Mouse (Mus musculus): Measurements from ENCODE around the gene Tmem40. TPM values are rescaled to one million over a fixed set of nuclear protein-coding genes. Genes with fewer than 3 reads are reported as not detected.

The Tmem40 gene
- total and polyA plus RNA-seq, 3 experiments = not detected

- Histone ChIP-seq H3K27me3 (replicated peaks) (no peaks in the 10 kb centered on the region), H3K4me3 (replicated peaks in 1 of 3; ENCODE audit: low read depth in 2 of 3, low read length in 2 of 3, poor library complexity in 1 of 3) (peak within 1 kb of the TSS; percentile 90 to 100 (median 93)), H3K9me3 (replicated peaks; ENCODE audit: low read length) (no peaks in the 10 kb centered on the region), H3K79me2 (replicated peaks; ENCODE audit: control insufficient read depth, extremely low read depth, insufficient read depth, poor library complexity, severe bottlenecking) (peaks cover 40% of the 10 kb centered on the region), H3K9ac (ENCODE audit: insufficient read depth, low read depth) (peak within 1 kb of the TSS; percentile 100), H3K4me2 (ENCODE audit: insufficient read depth, low read depth, poor library complexity, severe bottlenecking) (peak within 1 kb of the TSS; percentile 71; the same call in 1 of the 2 replicates), H3K27ac (ENCODE audit: insufficient read depth, low read depth) (peak within 1 kb of the TSS; percentile 73), H3K36me3 (replicated peaks in 1 of 2; ENCODE audit: control insufficient read depth in 1 of 2, insufficient read depth in 1 of 2, low read length in 1 of 2) (peaks cover 37 to 69% of the 10 kb centered on the region in 2 experiments), H3K4me1 (ENCODE audit: control insufficient read depth in 1 of 2, insufficient read depth in 2 of 2) (peaks cover 2 to 28% of the 10 kb centered on the region in 2 experiments)
- in situ Hi-C loops (cut with MboI; ENCODE audit: low pct_ligation_motif_present, low pct_unique_long_range_greater_than_20kb, low sequenced_read_pairs) (no loop called here), dilution Hi-C loops (cut with MboI; ENCODE audit: extremely low pct_ligation_motif_present, extremely low pct_unique_long_range_greater_than_20kb, low sequenced_read_pairs) (no loop called here)
- DNase-seq (ENCODE audit: extremely low read depth) = peak; percentile 91
- TF ChIP-seq UBTF (IDR thresholded peaks at IDR 0.05; ENCODE audit: low read depth, low read length) = no peak
- TF ChIP-seq TCF12 (IDR thresholded peaks at IDR 0.05; ENCODE audit: low read depth, low read length) = peak; percentile 85
- TF ChIP-seq BHLHE40 (IDR thresholded peaks at IDR 0.05; ENCODE audit: low read depth, low read length) = no peak; the same call in 1 of the 2 replicates
- TF ChIP-seq NRF1 (IDR thresholded peaks at IDR 0.05; ENCODE audit: low read depth, low read length) = peak; percentile 30; the same call in 1 of the 2 replicates
- TF ChIP-seq POLR2A (IDR thresholded peaks at IDR 0.05; ENCODE audit: low read depth, low read length) = peak; percentile 94
- TF ChIP-seq MAZ (IDR thresholded peaks at IDR 0.05; ENCODE audit: low read depth, low read length) = no peak
- 0 out of 2 replicates have a peak, but pooled peaks have one; percentile 8 for TF ChIP-seq ETS1 (conservative IDR thresholded peaks at IDR 0.05; ENCODE audit: low read depth, low read length)
- 0 out of 2 replicates have a peak, but pooled peaks have one; percentile 10 for TF ChIP-seq JUND (conservative IDR thresholded peaks at IDR 0.05; ENCODE audit: low read depth, low read length)
- TF ChIP-seq KAT2A (IDR thresholded peaks at IDR 0.05; ENCODE audit: insufficient replicate concordance, low read length) = peak; percentile 92; the same call in 1 of the 2 replicates
- TF ChIP-seq CHD1 (IDR thresholded peaks at IDR 0.05; ENCODE audit: low read depth, low read length) = no peak
- TF ChIP-seq MAFK (IDR thresholded peaks at IDR 0.05; ENCODE audit: insufficient replicate concordance, low read length) = no peak; the same call in 1 of the 2 replicates
- TF ChIP-seq MEF2A (IDR thresholded peaks at IDR 0.05; ENCODE audit: borderline replicate concordance, low read depth, low read length) = no peak; the same call in 1 of the 2 replicates
- peak; percentile 97 for TF ChIP-seq SIN3A (IDR thresholded peaks at IDR 0.05; ENCODE audit: low read length)
- TF ChIP-seq ZNF384 (IDR thresholded peaks at IDR 0.05; ENCODE audit: low read depth, low read length) = peak; percentile 44
- TF ChIP-seq SMC3 (IDR thresholded peaks at IDR 0.05; ENCODE audit: low read depth, low read length) = no peak
- TF ChIP-seq ZC3H11A (IDR thresholded peaks at IDR 0.05; ENCODE audit: low read depth, low read length) = no peak
- peak; percentile 84 for TF ChIP-seq MAX (IDR thresholded peaks at IDR 0.05; ENCODE audit: low read length)
- TF ChIP-seq GABPA (IDR thresholded peaks at IDR 0.05; ENCODE audit: insufficient replicate concordance, low read depth, low read length) = peak; percentile 71
- 0 out of 2 replicates have a peak, but pooled peaks have one; percentile 32 for TF ChIP-seq E2F4 (IDR thresholded peaks at IDR 0.05; ENCODE audit: insufficient replicate concordance, low read depth, low read length)
- no peak for TF ChIP-seq PAX5 (IDR thresholded peaks at IDR 0.05; ENCODE audit: low read length)
- TF ChIP-seq ELF1 (IDR thresholded peaks at IDR 0.05; ENCODE audit: low read depth, low read length) = peak; percentile 98
- peak; percentile 96 for TF ChIP-seq TBP (conservative IDR thresholded peaks at IDR 0.05; ENCODE audit: low read depth, low read length)
- TF ChIP-seq NELFE (IDR thresholded peaks at IDR 0.05; ENCODE audit: low read depth, low read length) = peak; percentile 97
- TF ChIP-seq POLR2AphosphoS2 (IDR thresholded peaks at IDR 0.05; ENCODE audit: low read depth, low read length) = no peak; the same call in 1 of the 2 replicates
- peak; percentile 8 to 75; a peak in 2 of 4 replicates for TF ChIP-seq CTCF (conservative IDR thresholded peaks at IDR 0.05 in 1 of 2, IDR thresholded peaks at IDR 0.05 in 1 of 2; ENCODE audit: low read depth in 2 of 2, low read length in 2 of 2)
- peak; percentile 94 for TF ChIP-seq MYC (IDR thresholded peaks at IDR 0.05; ENCODE audit: low read depth, low read length)
- TF ChIP-seq USF2 (conservative IDR thresholded peaks at IDR 0.05; ENCODE audit: low read depth, low read length) = no peak
- no peak for TF ChIP-seq EP300 (IDR thresholded peaks at IDR 0.05; ENCODE audit: low read length)
- peak; percentile 85 for TF ChIP-seq ZMIZ1 (IDR thresholded peaks at IDR 0.05; ENCODE audit: low read depth, low read length)
- TF ChIP-seq RCOR1 (conservative IDR thresholded peaks at IDR 0.05; ENCODE audit: low read depth, low read length) = no peak
- TF ChIP-seq USF1 (IDR thresholded peaks at IDR 0.05; ENCODE audit: low read depth, low read length) = no peak
- no peak for TF ChIP-seq JUN (IDR thresholded peaks at IDR 0.05; ENCODE audit: insufficient read depth, low read depth, low read length)
- TF ChIP-seq ZKSCAN1 (IDR thresholded peaks at IDR 0.05; ENCODE audit: borderline replicate concordance, low read depth, low read length) = no peak
- peak; percentile 75 for TF ChIP-seq MXI1 (IDR thresholded peaks at IDR 0.05; ENCODE audit: low read depth, low read length)
- TF ChIP-seq HCFC1 (IDR thresholded peaks at IDR 0.05; ENCODE audit: low read depth, low read length) = peak; percentile 90
- no peak for TF ChIP-seq RAD21 (IDR thresholded peaks at IDR 0.05; ENCODE audit: low read depth, low read length)
- TF ChIP-seq IRF4 (IDR thresholded peaks at IDR 0.05; ENCODE audit: low read depth, low read length) = no peak
- no peak for TF ChIP-seq CHD2 (IDR thresholded peaks at IDR 0.05; ENCODE audit: low read length)
Observed at GRCm38 (mm10) chr6:115808488-115809231, 46.5 kb upstream of the Tmem40 start, which contains the start of gene Rpl32. Gene Rpl32 (minus strand): TSS chr6:115808747.

All from CH12.LX (cell line).